Mouse (Mus musculus) small intestine, adult 2 months (tissue): ENCODE measurements at regions not wholly inside any gene's neighbourhood (a gene's known extent, or its start where the extent isn't known, plus 50 kb on each side); places are given as distances from the start of the nearest gene placed in this dataset.

ENCODE experiments used
- CTCF ChIP-seq: fragments of 200-500 bp; IDR thresholded peaks from 2 replicates; pipeline ENCODE4 v1.5.1; 2012; ENCODE audit warnings: low read depth, mild to moderate bottlenecking, control low read depth, inconsistent platforms, low read length, moderate library complexity, mixed read lengths; ENCODE audit not compliant: insufficient replicate concordance, insufficient read length; ENCODE audit errors: extremely low read depth
- POLR2A ChIP-seq: fragments of 200-500 bp; IDR thresholded peaks from 2 replicates; pipeline ENCODE4 v1.6.1; 2012; ENCODE audit warnings: low read depth, mild to moderate bottlenecking, control low read depth, inconsistent platforms, low read length, moderate library complexity

GRCm38 (mm10) chr13:92915221-92915839 lies 70.8 kb downstream of the Mtx3 start:
- TF ChIP-seq POLR2A (no peak), CTCF (no peak)
